Mouse (Mus musculus) layer of hippocampus, adult 8-10 months (tissue): ENCODE results near the gene Vtn. TPM values are rescaled to one million over a fixed set of nuclear protein-coding genes. Genes with fewer than 3 reads are reported as not detected.

Source experiments
- DNase-seq, 2 experiments: peaks; one replicate each; pipeline ENCODE4 v3.0.0; 2022; ENCODE audit warnings: low spot score in 2 of 2
- total RNA-seq, 4 experiments: library from RNA; stranded (reverse); gene quantifications; 2 replicates each; pipeline ENCODE4 v1.2.4; 2022

The Vtn gene
- total RNA-seq, 4 experiments from 2014 or later, result 66.0 to 84.5 (median 78.0) TPM

GRCm38 (mm10) chr11:78497544-78498522, 1.1 kb upstream of the Vtn start, which contains the start of gene Sarm1:
Sarm1 (minus strand) TSS chr11:78497754.
- DNase-seq, result peak; percentile 93 to 94

- no peak for DNase-seq
Measured at GRCm38 (mm10) chr11:78499543-78499942, 652 bp downstream of the Vtn start.

GRCm38 (mm10) chr11:78500623-78501202, 1.8 kb downstream of the Vtn start:
- DNase-seq, result no peak

GRCm38 (mm10) chr11:78501529-78501928, 2.6 kb downstream of the Vtn start:
- DNase-seq, result no peak

GRCm38 (mm10) chr11:78502909-78503650, 4.2 kb downstream of the Vtn start, which contains the start of gene Sebox:
Sebox (plus strand) TSS chr11:78503447.
- peak; percentile 56 to 62 for DNase-seq

GRCm38 (mm10) chr11:78505430-78505829, 6.5 kb downstream of the Vtn start:
- no peak for DNase-seq

GRCm38 (mm10) chr11:78509148-78509547, 10.3 kb downstream of the Vtn start:
- DNase-seq, result no peak

GRCm38 (mm10) chr11:78512025-78512957, 13.4 kb downstream of the Vtn start, which contains the start of the genes Tmem199 and Poldip2:
Tmem199 (minus strand) TSS chr11:78512172.
Poldip2 (plus strand) TSS chr11:78512193.
- peak; percentile 81 to 85 for DNase-seq

- DNase-seq, result no peak
Measured at GRCm38 (mm10) chr11:78513106-78513790, 14.4 kb downstream of the Vtn start.

- DNase-seq, result no peak
Measured at GRCm38 (mm10) chr11:78515549-78516325, 16.8 kb downstream of the Vtn start.

- DNase-seq, result no peak
Measured at GRCm38 (mm10) chr11:78518931-78519330, 20.0 kb downstream of the Vtn start.

GRCm38 (mm10) chr11:78521880-78522279, 23.0 kb downstream of the Vtn start:
- no peak for DNase-seq

GRCm38 (mm10) chr11:78522481-78522997, 23.6 kb downstream of the Vtn start:
- no peak for DNase-seq

GRCm38 (mm10) chr11:78523241-78523955, 24.5 kb downstream of the Vtn start:
- DNase-seq, result no peak

GRCm38 (mm10) chr11:78524838-78525237, 25.9 kb downstream of the Vtn start:
- DNase-seq, result no peak

GRCm38 (mm10) chr11:78528714-78529113, 29.8 kb downstream of the Vtn start:
- DNase-seq, result no peak

- DNase-seq, result no peak
Measured at GRCm38 (mm10) chr11:78530001-78530400, 31.1 kb downstream of the Vtn start.

GRCm38 (mm10) chr11:78531046-78531445, 32.2 kb downstream of the Vtn start:
- DNase-seq, result no peak
